Mouse (Mus musculus) thymus, adult 2 months (tissue): Measurements from ENCODE around the gene Capn13. TPM values are rescaled to one million over a fixed set of nuclear protein-coding genes. Genes with fewer than 3 reads are reported as not detected.

Experiments used
- DNase-seq: peaks from one replicate; pipeline ENCODE4 v3.0.0; 2021
- H3K27ac ChIP-seq: fragments of 200-500 bp; 2 replicates; pipeline ENCODE4 v1.5.1; 2012; ENCODE audit warnings: low read length, control low read depth; ENCODE audit not compliant: control insufficient read depth, insufficient read depth
- H3K27me3 ChIP-seq: fragments of 200-500 bp; 2 replicates; pipeline ENCODE4 v1.6.1; 2012; ENCODE audit warnings: mild to moderate bottlenecking, low read length, moderate library complexity, mixed read lengths; ENCODE audit not compliant: control insufficient read depth, insufficient read depth
- H3K36me3 ChIP-seq: fragments of 200-500 bp; 2 replicates; pipeline ENCODE4 v1.6.1; 2012; ENCODE audit warnings: mild to moderate bottlenecking, low read length, moderate library complexity; ENCODE audit not compliant: control insufficient read depth, insufficient read depth
- H3K4me1 ChIP-seq: fragments of 200-500 bp; replicated peaks from 2 replicates; pipeline ENCODE4 v1.6.1; 2012; ENCODE audit warnings: low read length; ENCODE audit not compliant: control insufficient read depth, insufficient read depth
- H3K4me3 ChIP-seq: fragments of 200-500 bp; 2 replicates; pipeline ENCODE4 v1.5.1; 2012; ENCODE audit warnings: mild to moderate bottlenecking, low read length, control low read depth, moderate library complexity; ENCODE audit not compliant: control insufficient read depth, insufficient read depth
- CTCF ChIP-seq: fragments of 200-500 bp; IDR thresholded peaks from 2 replicates; pipeline ENCODE4 v1.5.1; 2012; ENCODE audit warnings: mild to moderate bottlenecking, control low read depth, low read length, moderate library complexity, borderline replicate concordance; ENCODE audit not compliant: control insufficient read depth, poor library complexity, insufficient read depth; ENCODE audit errors: extremely low read depth
- POLR2A ChIP-seq: fragments of 200-500 bp; IDR thresholded peaks from 2 replicates; pipeline ENCODE4 v1.6.1; 2012; ENCODE audit warnings: mild to moderate bottlenecking, low read length, control low read depth, moderate library complexity; ENCODE audit not compliant: control insufficient read depth, poor library complexity, insufficient read depth; ENCODE audit errors: extremely low read depth
- WGBS: fragments of 180-500 bp; shearing (Covaris S2); methylation state at CpG from one replicate; pipeline ENCODE4 v1.1.7; 2018; 5-methylcytosine and 5-hydroxymethylcytosine counted together
- polyA plus RNA-seq: library from polyadenylated mRNA; depleted of rRNA; stranded (reverse); fragments of >200 nt; gene quantifications from 2 replicates; pipeline ENCODE4 v1.2.3, GENCODE M21; 2012

Gene Capn13
- polyA plus RNA-seq, 1 experiment: 0.38 TPM

GRCm38 (mm10) chr17:73367334-73367733, 33.3 kb downstream of the Capn13 start:
- Histone ChIP-seq H3K4me3 (no peak overlapping the region), H3K4me1 (no peaks in the 10 kb centered on the region), H3K27ac (no peak overlapping the region), H3K27me3 (no peaks in the 10 kb centered on the region), H3K36me3 (no peaks in the 10 kb centered on the region)
- DNase-seq: no peak
- 79% methylated on average over 3 of the region's 3 CpGs for WGBS
- no peak for TF ChIP-seq CTCF
- no peak for TF ChIP-seq POLR2A

GRCm38 (mm10) chr17:73361054-73361453, 39.6 kb downstream of the Capn13 start:
- no peak for DNase-seq
- no peaks in the 10 kb centered on the region for H3K4me1 ChIP-seq
- TF ChIP-seq CTCF (no peak), POLR2A (no peak)
- no peaks in the 10 kb centered on the region for H3K27me3 ChIP-seq
- H3K36me3 ChIP-seq: no peaks in the 10 kb centered on the region
- H3K4me3 ChIP-seq: no peak overlapping the region
- WGBS: 35% methylated on average over 5 of the region's 5 CpGs
- H3K27ac ChIP-seq: no peak overlapping the region

- no peak for TF ChIP-seq POLR2A
- no peak for TF ChIP-seq CTCF
- no peak for DNase-seq
- no peaks in the 10 kb centered on the region for H3K36me3 ChIP-seq
- 86% methylated on average over 6 of the region's 6 CpGs for WGBS
- H3K4me1 ChIP-seq: no peaks in the 10 kb centered on the region; the same call in 1 of the 2 replicates
- H3K27ac ChIP-seq: no peak overlapping the region
- H3K4me3 ChIP-seq: no peak overlapping the region
- no peaks in the 10 kb centered on the region for H3K27me3 ChIP-seq
Measured at GRCm38 (mm10) chr17:73343632-73344390, 56.9 kb downstream of the Capn13 start.

GRCm38 (mm10) chr17:73342673-73343072, 58.0 kb downstream of the Capn13 start:
- TF ChIP-seq CTCF (no peak), POLR2A (no peak)
- Histone ChIP-seq H3K36me3 (no peaks in the 10 kb centered on the region), H3K27ac (no peak overlapping the region), H3K27me3 (no peaks in the 10 kb centered on the region), H3K4me1 (no peaks in the 10 kb centered on the region; the same call in 1 of the 2 replicates), H3K4me3 (no peak overlapping the region)
- no peak for DNase-seq
- 91% methylated on average over 14 of the region's 14 CpGs for WGBS

GRCm38 (mm10) chr17:73329071-73329470, 71.6 kb downstream of the Capn13 start:
- WGBS: 79% methylated on average over 5 of the region's 5 CpGs
- no peaks in the 10 kb centered on the region for H3K4me1 ChIP-seq

GRCm38 (mm10) chr17:73325314-73325713, 75.4 kb downstream of the Capn13 start:
- Histone ChIP-seq H3K36me3 (no peaks in the 10 kb centered on the region), H3K27ac (no peak overlapping the region), H3K4me1 (no peaks in the 10 kb centered on the region), H3K4me3 (no peak overlapping the region), H3K27me3 (no peaks in the 10 kb centered on the region)
- TF ChIP-seq CTCF: no peak
- TF ChIP-seq POLR2A: no peak
- DNase-seq: no peak
- 11% methylated on average over 6 of the region's 6 CpGs for WGBS

More at GRCm38 (mm10) chr17:73329071-73329470, 71.6 kb downstream of the Capn13 start:
- DNase-seq: no peak
- Histone ChIP-seq H3K27ac (no peak overlapping the region), H3K27me3 (no peaks in the 10 kb centered on the region), H3K36me3 (no peaks in the 10 kb centered on the region), H3K4me3 (no peak overlapping the region)
- TF ChIP-seq POLR2A: no peak
- TF ChIP-seq CTCF: no peak

- DNase-seq: no peak
- no peak for TF ChIP-seq CTCF
- no peak for TF ChIP-seq POLR2A
- Histone ChIP-seq H3K4me1 (no peaks in the 10 kb centered on the region), H3K36me3 (no peaks in the 10 kb centered on the region), H3K27ac (no peak overlapping the region), H3K27me3 (no peaks in the 10 kb centered on the region), H3K4me3 (no peak overlapping the region)
- 71% methylated on average over 6 of the region's 6 CpGs for WGBS
Measured at GRCm38 (mm10) chr17:73324732-73325131, 75.9 kb downstream of the Capn13 start.

- TF ChIP-seq CTCF: no peak
- no peak for TF ChIP-seq POLR2A
- Histone ChIP-seq H3K27me3 (no peaks in the 10 kb centered on the region), H3K4me3 (no peak overlapping the region), H3K27ac (no peak overlapping the region), H3K36me3 (no peaks in the 10 kb centered on the region), H3K4me1 (no peaks in the 10 kb centered on the region)
- DNase-seq: no peak
- WGBS: 85% methylated on average over 3 of the region's 3 CpGs
Measured at GRCm38 (mm10) chr17:73323981-73324380, 76.7 kb downstream of the Capn13 start.
